ENCODE assay signal across 15 mouse cellular contexts in genomic region chr9:54801460-54801961, GRCm38 (mm10). TPM values are rescaled to one million over a fixed set of nuclear protein-coding genes. Genes with fewer than 3 reads are reported as not detected.
A peak's percentile ranks its signal among the peaks of the same experiment; 100 is the strongest.
DNase-seq lines count a peak whose midpoint lies in the region; ATAC-seq and TF ChIP-seq lines count a peak whose summit lies in the region.
"Had no signal": no experiment of that assay in that cellular context is flagged by ENCODE, and none has a peak within 500 bp of the region (broad histone marks: within the 10 kb centered on the region; RNA-seq: fewer than 3 reads in every experiment).

No protein-coding gene starts in this region.

- H3K4me1 ChIP-seq in forebrain, embryonic 14.5 days (ENCODE audit: control insufficient read depth, insufficient read depth, low read length), result no peaks in the 10 kb centered on the region
- H3K4me1 ChIP-seq in forebrain, embryonic 15.5 days, result no peaks in the 10 kb centered on the region
- H3K4me1 ChIP-seq: liver, embryonic 15.5 days had no signal

- no peak for ATAC-seq in forebrain, embryonic 14.5 days
- no peak for ATAC-seq in forebrain, embryonic 15.5 days (replicated peaks)
- ATAC-seq: inflammation-experienced regulatory T-cells, adult 6 months; Patski had no signal

- WGBS in forebrain, embryonic 14.5 days, result 36% methylated on average over 10 of the region's 10 CpGs
- 45% methylated on average over 10 of the region's 10 CpGs for WGBS in forebrain, embryonic 15.5 days

- peak; percentile 5 for DNase-seq in forebrain, embryonic 14.5 days (ENCODE audit: low spot score)
- peak; percentile 69 for DNase-seq in 3T3-L1 (ENCODE audit: low read depth, low spot score)
- peak; percentile 26 for DNase-seq in brain, embryonic 14.5 days (ENCODE audit: low read depth)
- peak; percentile 54 for DNase-seq in fibroblast of lung, adult 2 months (ENCODE audit: low read depth)
- DNase-seq in kidney, postnatal 36 days, result no peak
- DNase-seq in thymus, postnatal 10 days (ENCODE audit: low spot score in 2 of 2), result no peak
- no peak for DNase-seq in frontal cortex, postnatal 10 days (ENCODE audit: low spot score in 2 of 2)
- DNase-seq: adrenal gland, postnatal 10 days; kidney, postnatal 10 days; lung, postnatal 36 days; thymus, adult 2 months had no signal

- no peaks in the 10 kb centered on the region for H3K27me3 ChIP-seq in forebrain, embryonic 14.5 days (replicated peaks; ENCODE audit: control insufficient read depth, insufficient read depth, low read length)
- no peaks in the 10 kb centered on the region for H3K27me3 ChIP-seq in forebrain, embryonic 15.5 days
- H3K27me3 ChIP-seq: liver, embryonic 15.5 days; Patski had no signal

- no peaks in the 10 kb centered on the region for H3K36me3 ChIP-seq in forebrain, embryonic 14.5 days (ENCODE audit: control insufficient read depth, insufficient read depth, low read length)
- no peaks in the 10 kb centered on the region for H3K36me3 ChIP-seq in forebrain, embryonic 15.5 days
- H3K36me3 ChIP-seq: liver, embryonic 15.5 days had no signal

- H3K9ac ChIP-seq in forebrain, embryonic 14.5 days (ENCODE audit: low read length), result no peak overlapping the region
- H3K9ac ChIP-seq in forebrain, embryonic 15.5 days (replicated peaks), result no peak overlapping the region
- H3K9ac ChIP-seq: liver, embryonic 15.5 days had no signal

- no peak for TF ChIP-seq POLR2A in brain, embryonic 14.5 days (IDR thresholded peaks at IDR 0.05; ENCODE audit: borderline replicate concordance, extremely low read depth, insufficient read depth, insufficient read length, poor library complexity, severe bottlenecking)

- H3K4me2 ChIP-seq in forebrain, embryonic 14.5 days (ENCODE audit: low read length), result no peak overlapping the region
- no peak overlapping the region for H3K4me2 ChIP-seq in forebrain, embryonic 15.5 days (replicated peaks)
- H3K4me2 ChIP-seq: liver, embryonic 15.5 days had no signal

- H3K27ac ChIP-seq in forebrain, embryonic 14.5 days (ENCODE audit: low read depth, low read length), result no peak overlapping the region
- no peak overlapping the region for H3K27ac ChIP-seq in forebrain, embryonic 15.5 days (replicated peaks)
- H3K27ac ChIP-seq: liver, embryonic 15.5 days had no signal

- no peak for TF ChIP-seq CTCF in brain, embryonic 14.5 days (IDR thresholded peaks at IDR 0.05; ENCODE audit: borderline replicate concordance, extremely low read depth, insufficient read depth, insufficient read length)

- H3K4me3 ChIP-seq in forebrain, embryonic 14.5 days (ENCODE audit: low read depth, low read length), result no peak overlapping the region
- H3K4me3 ChIP-seq in forebrain, embryonic 15.5 days, result no peak overlapping the region
- H3K4me3 ChIP-seq: liver, embryonic 15.5 days had no signal

- H3K9me3 ChIP-seq in forebrain, embryonic 14.5 days (replicated peaks; ENCODE audit: control insufficient read depth, low read length), result no peaks in the 10 kb centered on the region
- no peaks in the 10 kb centered on the region for H3K9me3 ChIP-seq in forebrain, embryonic 15.5 days
- H3K9me3 ChIP-seq: liver, embryonic 15.5 days had no signal

RNA-seq across cellular contexts. Expression of gene Crabp1, which starts 37.0 kb away (rescaled TPM):
- 44.7 and 51.7 TPM in 2 replicates for polyA plus RNA-seq in forebrain, embryonic 14.5 days (2014; fragmentation: Nextera tagmentation; extraction: Ambion mirVana)
- polyA plus RNA-seq in forebrain, embryonic 15.5 days (2015; fragmentation: Nextera tagmentation; extraction: Ambion mirVana), result 47.3 and 53.2 TPM in 2 replicates
- polyA plus RNA-seq in brain, embryonic 14.5 days (2012; rRNA removed), result 112 and 168 TPM in 2 replicates
- polyA plus RNA-seq: inflammation-experienced regulatory T-cells, adult 6 months; Patski had no signal

Comparison
In these comparisons a context has a peak if more than half of its experiments do, and no peak if none do; other contexts are left out.
1. DNase-seq: peak in forebrain, embryonic 14.5 days (single experiment), 3T3-L1 (single experiment), brain, embryonic 14.5 days (single experiment) and fibroblast of lung, adult 2 months (single experiment); none in kidney, postnatal 36 days (0 of 2), thymus, postnatal 10 days (0 of 2) and frontal cortex, postnatal 10 days (0 of 2).